Mouse (Mus musculus) midbrain, postnatal 0 days (tissue): ENCODE measurements around the gene Pdia6. TPM values are rescaled to one million over a fixed set of nuclear protein-coding genes. Genes with fewer than 3 reads are reported as not detected.

Experiments used
- ATAC-seq: fragments of 200-750 bp; cut with Nextera tagmentation; 2 replicates; pipeline ENCODE4 v1.8.0; 2017; ENCODE audit warnings: moderate number of reproducible peaks, mild to moderate bottlenecking, moderate TSS enrichment, moderate library complexity; ENCODE audit not compliant: low FRiP score
- DNase-seq: peaks from one replicate; pipeline ENCODE4 v3.0.0-alpha.2; 2015; ENCODE audit warnings: low spot score
- H3K27ac ChIP-seq: fragments of 300-500 bp; sonication (generic); 2 replicates; pipeline ENCODE4 v1.5.1; 2014; ENCODE audit warnings: low read depth, mild to moderate bottlenecking, low read length, mixed read lengths
- H3K27me3 ChIP-seq: fragments of 300-500 bp; sonication (generic); 2 replicates; pipeline ENCODE4 v1.6.1; 2014; ENCODE audit warnings: low read length, control low read depth, mixed read lengths; ENCODE audit not compliant: insufficient read depth
- H3K36me3 ChIP-seq: fragments of 300-500 bp; sonication (generic); 2 replicates; pipeline ENCODE4 v1.6.1; 2014; ENCODE audit warnings: low read length, control low read depth, mixed read lengths; ENCODE audit not compliant: insufficient read depth
- H3K4me1 ChIP-seq: fragments of 300-500 bp; sonication (generic); 2 replicates; pipeline ENCODE4 v1.6.1; 2014; ENCODE audit warnings: mild to moderate bottlenecking, control low read depth, antibody characterized with exemption, low read length, mixed read lengths; ENCODE audit not compliant: insufficient read depth
- H3K4me2 ChIP-seq: fragments of 300-500 bp; sonication (generic); 2 replicates; pipeline ENCODE4 v1.6.1; 2014; ENCODE audit warnings: low read depth, mild to moderate bottlenecking, low read length, mixed read lengths; ENCODE audit not compliant: poor library complexity, severe bottlenecking
- H3K4me3 ChIP-seq: fragments of 300-500 bp; sonication (generic); 2 replicates; pipeline ENCODE4 v1.5.1; 2014; ENCODE audit warnings: low read depth, mild to moderate bottlenecking, low read length, moderate library complexity
- H3K9ac ChIP-seq: fragments of 300-500 bp; sonication (generic); replicated peaks from 2 replicates; pipeline ENCODE4 v1.6.1; 2014; ENCODE audit warnings: mild to moderate bottlenecking, low read length, moderate library complexity, mixed read lengths; ENCODE audit not compliant: poor library complexity, severe bottlenecking
- H3K9me3 ChIP-seq: fragments of 300-500 bp; sonication (generic); 2 replicates; pipeline ENCODE4 v1.6.1; 2016; ENCODE audit warnings: low read length, control low read depth
- CTCF ChIP-seq: IDR thresholded peaks from 2 replicates; pipeline ENCODE4 v1.5.1; 2016; ENCODE audit warnings: antibody characterized with exemption, mild to moderate bottlenecking
- WGBS: fragments of 180-500 bp; shearing (Covaris S2); extraction: QIAGEN DNeasy Blood & Tissue Kit; methylation state at CpG from one replicate; pipeline ENCODE4 v1.1.7; 2014; 5-methylcytosine and 5-hydroxymethylcytosine counted together
- polyA plus RNA-seq: library from polyadenylated mRNA; unstranded; fragments of >200 nt; fragmentation: Nextera tagmentation; extraction: Ambion mirVana; gene quantifications from 2 replicates; pipeline ENCODE4 v1.2.1, GENCODE M21; 2015
- total RNA-seq: library from RNA; depleted of rRNA; stranded (reverse); fragments of >200 nt; gene quantifications from 2 replicates; pipeline ENCODE4 v1.2.3, GENCODE M21; 2014; rRNA removed

Pdia6 gene
- total and polyA plus RNA-seq, 2 experiments from 2014 or later: 85.4 to 184 TPM

- Histone ChIP-seq H3K27ac (no peak within 1 kb of the TSS), H3K9me3 (no peaks in the 10 kb centered on the region), H3K36me3 (no peaks in the 10 kb centered on the region), H3K4me2 (no peak within 1 kb of the TSS), H3K27me3 (peaks cover 13% of the 10 kb centered on the region; the same call in 1 of the 2 replicates), H3K4me1 (no peaks in the 10 kb centered on the region), H3K4me3 (no peak within 1 kb of the TSS), H3K9ac (no peak within 1 kb of the TSS)
- 75% methylated on average over 3 of the region's 3 CpGs for WGBS
- DNase-seq: no peak
- no peak for TF ChIP-seq CTCF
- ATAC-seq: no peak
Observed at GRCm38 (mm10) chr12:17329259-17329658, 62.9 kb downstream of the Pdia6 start, which contains the start of gene Atp6v1c2. TSS of gene Atp6v1c2 (minus strand) at chr12:17329359.

- Histone ChIP-seq H3K4me1 (no peaks in the 10 kb centered on the region), H3K9me3 (no peaks in the 10 kb centered on the region), H3K4me3 (no peak overlapping the region), H3K9ac (no peak overlapping the region), H3K36me3 (no peaks in the 10 kb centered on the region), H3K4me2 (no peak overlapping the region), H3K27me3 (no peaks in the 10 kb centered on the region), H3K27ac (no peak overlapping the region)
- no peak for DNase-seq
- WGBS: 50% methylated on average over 1 of the region's 1 CpGs
- ATAC-seq: no peak
- no peak for TF ChIP-seq CTCF
Observed at GRCm38 (mm10) chr12:17333459-17333858, 67.1 kb downstream of the Pdia6 start.

Other genes with a start within 250 kb of the Pdia6 start
- 11.0 and 12.2 TPM in 2 replicates for gene Kcnf1, start 89.7 kb upstream of the Pdia6 start, total RNA-seq
- gene Kcnf1, start 89.7 kb upstream of the Pdia6 start, polyA plus RNA-seq: 4.7 and 5.1 TPM in 2 replicates
- gene Atp6v1c2, start 62.8 kb downstream of the Pdia6 start, total RNA-seq: 1.6 and 1.9 TPM in 2 replicates
- 1.8 and 2.0 TPM in 2 replicates for gene Atp6v1c2, start 62.8 kb downstream of the Pdia6 start, polyA plus RNA-seq
- gene Nol10, start 81.9 kb downstream of the Pdia6 start, total RNA-seq: 6.5 and 10.0 TPM in 2 replicates
- gene Nol10, start 81.9 kb downstream of the Pdia6 start, polyA plus RNA-seq: 11.8 and 13.6 TPM in 2 replicates